Mouse (Mus musculus) heart, embryonic 14.5 days (tissue): Measurements from ENCODE around the gene Gm1043. TPM values are rescaled to one million over a fixed set of nuclear protein-coding genes. Genes with fewer than 3 reads are reported as not detected.

Experiments
- ATAC-seq: fragments of 200-750 bp; cut with Nextera tagmentation; 2 replicates; pipeline ENCODE4 v1.8.0; 2017; ENCODE audit warnings: low read depth, moderate TSS enrichment; ENCODE audit not compliant: insufficient number of reproducible peaks, insufficient read depth, low FRiP score
- H3K27ac ChIP-seq, 2 experiments: fragments of 200-500 bp in 1 of 2; fragments of 300-500 bp in 1 of 2; sonication (generic) in 1 of 2; replicated peaks in 1 of 2; 2 replicates each; pipeline ENCODE4 v1.5.1; 2012 to 2014; ENCODE audit warnings: low read depth in 2 of 2, low read length in 2 of 2, control low read depth in 1 of 2, mild to moderate bottlenecking in 1 of 2, mixed read lengths in 1 of 2; ENCODE audit not compliant: control insufficient read depth in 1 of 2, insufficient read depth in 1 of 2
- H3K27me3 ChIP-seq: fragments of 300-500 bp; sonication (generic); 2 replicates; pipeline ENCODE4 v1.6.1; 2014; ENCODE audit warnings: mild to moderate bottlenecking, low read length, control low read depth; ENCODE audit not compliant: control insufficient read depth, insufficient read depth
- H3K36me3 ChIP-seq: fragments of 300-500 bp; sonication (generic); 2 replicates; pipeline ENCODE4 v1.6.1; 2014; ENCODE audit warnings: mild to moderate bottlenecking, control low read depth, low read length, mixed read lengths; ENCODE audit not compliant: control insufficient read depth, insufficient read depth
- H3K4me1 ChIP-seq, 2 experiments: fragments of 200-500 bp in 1 of 2; fragments of 300-500 bp in 1 of 2; sonication (generic) in 1 of 2; 2 replicates each; pipeline ENCODE4 v1.6.1; 2012 to 2014; ENCODE audit warnings: low read length in 2 of 2, control low read depth in 1 of 2, mixed read lengths in 1 of 2; ENCODE audit not compliant: control insufficient read depth in 2 of 2, insufficient read depth in 2 of 2
- H3K4me2 ChIP-seq: fragments of 300-500 bp; sonication (generic); 2 replicates; pipeline ENCODE4 v1.6.1; 2014; ENCODE audit warnings: mild to moderate bottlenecking, low read length
- H3K4me3 ChIP-seq, 2 experiments: fragments of 200-500 bp in 1 of 2; fragments of 300-500 bp in 1 of 2; sonication (generic) in 1 of 2; 2 replicates each; pipeline ENCODE4 v1.5.1; 2012 to 2014; ENCODE audit warnings: low read length in 2 of 2, mild to moderate bottlenecking in 2 of 2, control low read depth in 1 of 2, low read depth in 1 of 2, moderate library complexity in 1 of 2; ENCODE audit not compliant: control insufficient read depth in 1 of 2, insufficient read depth in 1 of 2
- H3K9ac ChIP-seq: fragments of 300-500 bp; sonication (generic); 2 replicates; pipeline ENCODE4 v1.6.1; 2014; ENCODE audit warnings: mild to moderate bottlenecking, low read length
- H3K9me3 ChIP-seq: fragments of 300-500 bp; sonication (generic); 2 replicates; pipeline ENCODE4 v1.6.1; 2016; ENCODE audit warnings: low read length, control low read depth; ENCODE audit not compliant: control insufficient read depth
- WGBS: fragments of 180-500 bp; shearing (Covaris S2); extraction: QIAGEN DNeasy Blood & Tissue Kit; methylation state at CpG from one replicate; pipeline ENCODE4 v1.1.7; 2014; 5-methylcytosine and 5-hydroxymethylcytosine counted together
- polyA plus RNA-seq: library from polyadenylated mRNA; unstranded; fragments of >200 nt; fragmentation: Nextera tagmentation; extraction: Ambion mirVana; gene quantifications from 2 replicates; pipeline ENCODE4 v1.2.1, GENCODE M21; 2014

Gene Gm1043
- polyA plus RNA-seq, 1 experiment from 2014 or later: not detected

- Histone ChIP-seq H3K27ac (no peak overlapping the region), H3K4me1 (no peaks in the 10 kb centered on the region), H3K9me3 (0 out of 2 replicates have a peak, but pooled peaks cover 5% of the 10 kb centered on the region), H3K4me2 (no peak overlapping the region), H3K4me3 (no peak overlapping the region), H3K27me3 (no peaks in the 10 kb centered on the region), H3K36me3 (no peaks in the 10 kb centered on the region), H3K9ac (no peak overlapping the region)
- WGBS: 63% methylated on average over 7 of the region's 7 CpGs
- ATAC-seq: no peak
Observed at GRCm38 (mm10) chr5:37184605-37185004, 99.4 kb downstream of the Gm1043 start.

GRCm38 (mm10) chr5:37190378-37190777 is 105.2 kb downstream of the Gm1043 start:
- WGBS: 82% methylated on average over 5 of the region's 5 CpGs
- Histone ChIP-seq H3K4me3 (no peak overlapping the region), H3K4me2 (no peak overlapping the region), H3K36me3 (no peaks in the 10 kb centered on the region), H3K9me3 (no peaks in the 10 kb centered on the region), H3K27me3 (peaks cover 10% of the 10 kb centered on the region), H3K27ac (no peak overlapping the region), H3K9ac (no peak overlapping the region), H3K4me1 (no peaks in the 10 kb centered on the region)
- no peak for ATAC-seq

- no peak overlapping the region for H3K9ac ChIP-seq
- no peak for ATAC-seq
- H3K9me3 ChIP-seq: no peaks in the 10 kb centered on the region
- 87% methylated on average over 8 of the region's 8 CpGs for WGBS
- H3K4me1 ChIP-seq: peaks cover 16 to 21% of the 10 kb centered on the region in 2 experiments
- no peak overlapping the region for H3K4me2 ChIP-seq
- no peaks in the 10 kb centered on the region for H3K36me3 ChIP-seq
- H3K27me3 ChIP-seq: peaks cover 20% of the 10 kb centered on the region
- H3K27ac ChIP-seq: no peak overlapping the region
- no peak overlapping the region for H3K4me3 ChIP-seq
Observed at GRCm38 (mm10) chr5:37196196-37196595, 111.0 kb downstream of the Gm1043 start.

GRCm38 (mm10) chr5:37196666-37197250 is 111.6 kb downstream of the Gm1043 start:
- no peak overlapping the region for H3K4me2 ChIP-seq

GRCm38 (mm10) chr5:37197423-37197822 is 112.3 kb downstream of the Gm1043 start:
- H3K9me3 ChIP-seq: no peaks in the 10 kb centered on the region
- no peak overlapping the region for H3K4me2 ChIP-seq
- H3K4me1 ChIP-seq: peaks cover 16 to 21% of the 10 kb centered on the region in 2 experiments
- no peak for ATAC-seq
- no peak overlapping the region for H3K4me3 ChIP-seq
- 66% methylated on average over 3 of the region's 3 CpGs for WGBS
- no peak overlapping the region for H3K9ac ChIP-seq
- no peak overlapping the region for H3K27ac ChIP-seq
- H3K36me3 ChIP-seq: no peaks in the 10 kb centered on the region
- peaks cover 20% of the 10 kb centered on the region for H3K27me3 ChIP-seq

More at GRCm38 (mm10) chr5:37196666-37197250, 111.6 kb downstream of the Gm1043 start:
- Histone ChIP-seq H3K27ac (no peak overlapping the region), H3K9ac (no peak overlapping the region), H3K36me3 (no peaks in the 10 kb centered on the region), H3K4me3 (no peak overlapping the region), H3K9me3 (no peaks in the 10 kb centered on the region), H3K27me3 (peaks cover 20% of the 10 kb centered on the region), H3K4me1 (peaks cover 16 to 21% of the 10 kb centered on the region in 2 experiments)
- 57% methylated on average over 10 of the region's 10 CpGs for WGBS
- ATAC-seq: no peak

- ATAC-seq: peak; percentile 40; the same call in 1 of the 2 replicates
- Histone ChIP-seq H3K4me2 (no peak overlapping the region), H3K9ac (no peak overlapping the region), H3K36me3 (no peaks in the 10 kb centered on the region), H3K4me1 (peaks cover 16 to 21% of the 10 kb centered on the region in 2 experiments), H3K27ac (no peak overlapping the region), H3K27me3 (peaks cover 20% of the 10 kb centered on the region), H3K9me3 (no peaks in the 10 kb centered on the region), H3K4me3 (no peak overlapping the region)
- 33% methylated on average over 2 of the region's 2 CpGs for WGBS
Observed at GRCm38 (mm10) chr5:37198011-37198688, 113.0 kb downstream of the Gm1043 start.

- Histone ChIP-seq H3K4me3 (no peak overlapping the region), H3K27me3 (no peaks in the 10 kb centered on the region; the same call in none of the 2 replicates), H3K9me3 (no peaks in the 10 kb centered on the region), H3K27ac (no peak overlapping the region), H3K4me1 (peaks cover 13 to 16% of the 10 kb centered on the region in 2 experiments), H3K4me2 (no peak overlapping the region), H3K36me3 (no peaks in the 10 kb centered on the region), H3K9ac (no peak overlapping the region)
- no peak for ATAC-seq
- WGBS: 27% methylated on average over 1 of the region's 1 CpGs
Observed at GRCm38 (mm10) chr5:37202285-37202684, 117.1 kb downstream of the Gm1043 start.
